Mouse (Mus musculus): ENCODE results near the gene Gm17577.
"Not testable (repeated sequence)": the region's sequence is repeated elsewhere in the genome, so short reads cannot be mapped to it uniquely, and the experiment has no call there.

Gm17577 gene

GRCm38 (mm10) chrX:123246807-123247206 lies at the start of gene Gm17577:
TSS of gene Gm17577 (minus strand) at chrX:123246907.
- not testable (repeated sequence) for DNase-seq (ENCODE audit: low spot score in 2 of 2)

GRCm38 (mm10) chrX:123222381-123222780 lies 24.3 kb downstream of the Gm17577 start, which contains the start of gene Srsx:
TSS of gene Srsx (minus strand) at chrX:123222481.
- DNase-seq (ENCODE audit: low spot score in 2 of 2), result not testable (repeated sequence)
